Mouse (Mus musculus) layer of hippocampus, postnatal 25 days (tissue): ENCODE measurements at regions not wholly inside any gene's neighbourhood (a gene's known extent, or its start where the extent isn't known, plus 50 kb on each side); places are given as distances from the start of the nearest gene placed in this dataset.

Experiments used
- DNase-seq, 2 experiments: peaks; one replicate each; pipeline ENCODE4 v3.0.0; 2022; ENCODE audit warnings: mixed read lengths in 2 of 2, low spot score in 1 of 2; ENCODE audit errors: extremely low spot score in 1 of 2

- no peak for DNase-seq
Observed at GRCm38 (mm10) chr3:143949656-143950055, 255.4 kb downstream of the Lmo4 start.

GRCm38 (mm10) chr3:143949026-143949637, 255.9 kb downstream of the Lmo4 start:
- DNase-seq = no peak

GRCm38 (mm10) chr3:143947938-143948267, 257.1 kb downstream of the Lmo4 start:
- no peak for DNase-seq

- no peak for DNase-seq
Observed at GRCm38 (mm10) chr3:143947079-143947937, 257.7 kb downstream of the Lmo4 start.

- DNase-seq = no peak
Observed at GRCm38 (mm10) chr3:143939068-143939709, 265.8 kb downstream of the Lmo4 start.

GRCm38 (mm10) chr3:143925322-143925721, 279.7 kb downstream of the Lmo4 start:
- no peak for DNase-seq

GRCm38 (mm10) chr3:143919744-143920143, 285.3 kb downstream of the Lmo4 start:
- no peak for DNase-seq

GRCm38 (mm10) chr3:143914341-143915217, 290.4 kb downstream of the Lmo4 start:
- DNase-seq = no peak

GRCm38 (mm10) chr3:143913044-143913574, 291.9 kb downstream of the Lmo4 start:
- no peak for DNase-seq

GRCm38 (mm10) chr3:143912433-143912832, 292.6 kb downstream of the Lmo4 start:
- DNase-seq = no peak

- no peak for DNase-seq
Observed at GRCm38 (mm10) chr3:143909341-143909740, 295.7 kb downstream of the Lmo4 start.

- no peak for DNase-seq
Observed at GRCm38 (mm10) chr3:143903421-143903820, 301.6 kb downstream of the Lmo4 start.

- no peak for DNase-seq
Observed at GRCm38 (mm10) chr3:143880813-143881212, 324.2 kb downstream of the Lmo4 start.

GRCm38 (mm10) chr3:143873876-143874275, 331.1 kb downstream of the Lmo4 start:
- DNase-seq = no peak

- no peak for DNase-seq
Observed at GRCm38 (mm10) chr3:143866521-143866920, 338.5 kb downstream of the Lmo4 start.

GRCm38 (mm10) chr3:143865626-143866025, 339.4 kb downstream of the Lmo4 start:
- no peak for DNase-seq

GRCm38 (mm10) chr3:143864490-143864889, 340.5 kb downstream of the Lmo4 start:
- no peak for DNase-seq

- DNase-seq = no peak
Observed at GRCm38 (mm10) chr3:143862531-143862930, 342.5 kb downstream of the Lmo4 start.

GRCm38 (mm10) chr3:143861866-143862265, 343.2 kb downstream of the Lmo4 start:
- DNase-seq = no peak

- DNase-seq = no peak
Observed at GRCm38 (mm10) chr3:143835611-143836240, 369.3 kb downstream of the Lmo4 start.
